Mouse (Mus musculus) thymus, postnatal 0 days (tissue): Measurements from ENCODE around the gene Tent5b. TPM values are rescaled to one million over a fixed set of nuclear protein-coding genes. Genes with fewer than 3 reads are reported as not detected.

ENCODE experiments used
- DNase-seq: peaks from one replicate; pipeline ENCODE4 v3.0.0-alpha.2; 2015; ENCODE audit warnings: low spot score
- polyA plus RNA-seq: library from polyadenylated mRNA; unstranded; fragments of >200 nt; fragmentation: Nextera tagmentation; extraction: Ambion mirVana; gene quantifications from 2 replicates; pipeline ENCODE4 v1.2.1, GENCODE M21; 2015

Gene Tent5b
- polyA plus RNA-seq, 1 experiment from 2014 or later, result 0.38 TPM

DNA sequence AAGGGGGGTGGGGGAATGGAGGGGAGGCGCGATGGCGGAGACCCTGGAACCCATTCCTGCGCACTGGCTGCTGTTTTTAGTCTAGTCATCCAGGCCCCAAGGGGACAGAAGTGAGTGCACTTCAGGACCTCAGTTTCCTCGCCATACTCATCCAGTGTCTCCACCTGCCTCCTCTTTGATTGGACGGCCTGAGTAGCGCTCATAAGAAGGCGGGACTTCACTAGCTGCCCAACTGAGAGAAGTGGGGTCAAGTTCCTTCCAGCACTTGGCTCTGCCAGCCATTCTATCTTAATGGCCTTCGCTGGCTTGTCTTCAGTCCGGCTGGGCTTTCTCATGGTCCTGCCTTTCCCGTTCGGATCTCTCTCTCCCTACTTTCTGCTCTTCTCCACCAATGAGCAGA lies 10.8 kb upstream of the Tent5b start:
- DNase-seq, result no peak

DNA sequence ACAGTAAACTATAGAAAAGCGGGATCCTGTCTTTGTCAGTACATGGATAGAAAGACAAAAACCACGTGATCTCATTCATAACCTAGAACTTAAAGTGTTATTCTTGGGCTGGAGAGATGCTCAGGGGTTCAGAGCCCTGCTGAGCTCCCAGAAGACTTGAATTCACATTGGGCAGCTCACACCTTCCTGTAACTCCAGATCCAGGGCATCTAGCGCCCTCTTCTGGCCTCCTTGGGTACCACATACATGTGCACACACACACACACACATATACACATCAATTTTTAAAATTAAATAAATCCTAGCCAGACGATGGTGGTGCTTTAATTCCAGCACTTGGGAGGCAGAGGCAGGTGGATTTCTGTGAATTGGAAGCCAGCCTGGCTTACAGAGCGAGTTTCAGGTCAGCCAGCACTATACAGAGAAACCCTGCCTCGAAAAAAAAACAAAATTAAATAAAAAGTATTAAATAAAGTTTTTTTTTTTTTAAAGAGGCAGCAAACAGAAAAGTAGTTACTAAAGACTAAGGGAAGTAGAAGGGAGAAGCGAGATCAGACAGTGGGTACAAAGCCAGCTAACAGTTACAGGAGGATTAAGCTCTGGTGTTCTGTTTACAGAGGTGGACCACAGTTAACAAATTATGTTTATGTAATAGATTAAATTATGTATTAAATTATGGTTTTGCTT lies 8.7 kb upstream of the Tent5b start:
- no peak for DNase-seq

DNA sequence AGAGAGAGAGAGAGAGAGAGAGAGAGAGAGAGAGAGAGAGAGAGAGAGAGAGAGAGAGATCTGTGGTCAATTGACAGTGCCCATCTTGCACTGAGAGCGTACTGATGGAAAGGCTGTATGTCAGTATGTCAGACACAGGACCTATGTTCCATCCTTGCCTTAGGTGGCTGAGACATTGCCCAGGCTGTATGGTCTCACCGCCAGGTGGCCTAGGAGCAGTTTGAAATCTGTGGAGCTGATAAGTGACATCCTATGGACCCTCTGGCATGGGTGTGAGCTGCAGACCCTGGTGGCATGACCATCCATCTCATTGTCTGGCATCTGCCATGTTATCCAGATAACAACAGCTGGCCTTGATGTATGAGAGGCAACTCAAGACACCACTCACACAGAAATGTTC lies 6.1 kb upstream of the Tent5b start:
- no peak for DNase-seq

DNA sequence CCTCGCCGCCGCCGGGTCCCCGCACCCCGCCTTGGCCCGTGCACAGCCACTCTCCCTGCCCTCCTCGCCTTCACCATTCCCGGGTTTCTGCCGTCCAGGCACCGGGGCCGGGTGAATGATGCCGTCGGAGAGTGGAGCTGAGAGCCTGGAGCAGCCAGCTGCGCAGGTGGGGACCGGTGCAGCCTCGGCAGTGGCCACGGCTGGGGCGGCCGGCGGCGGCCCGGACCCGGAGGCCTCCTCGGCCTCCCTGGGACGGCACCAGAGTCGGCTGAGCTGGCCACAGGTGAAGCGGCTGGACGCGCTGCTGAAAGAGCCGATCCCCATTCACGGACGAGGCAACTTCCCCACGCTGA lies 229 bp downstream of the Tent5b start:
- no peak for DNase-seq

DNA sequence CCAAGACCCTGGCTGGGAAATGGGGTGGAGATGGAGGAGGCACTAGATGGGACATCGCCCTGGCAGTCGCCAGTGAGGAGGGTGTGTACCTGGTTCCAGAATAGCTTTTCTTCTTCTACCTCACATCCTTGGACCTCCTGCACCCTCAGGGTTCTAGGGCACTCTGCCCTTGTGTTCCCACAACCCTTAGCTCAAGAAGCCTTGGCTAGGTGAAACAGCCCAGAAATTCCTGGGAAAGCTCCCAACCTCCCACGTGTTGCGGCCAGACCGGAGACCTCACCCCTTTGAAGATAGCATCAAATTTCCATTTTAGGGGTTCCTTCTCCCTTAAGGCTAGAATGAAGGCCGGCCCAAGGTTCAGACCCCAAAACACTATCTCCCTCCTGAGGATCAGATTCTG lies 822 bp downstream of the Tent5b start:
- DNase-seq, result no peak

DNA sequence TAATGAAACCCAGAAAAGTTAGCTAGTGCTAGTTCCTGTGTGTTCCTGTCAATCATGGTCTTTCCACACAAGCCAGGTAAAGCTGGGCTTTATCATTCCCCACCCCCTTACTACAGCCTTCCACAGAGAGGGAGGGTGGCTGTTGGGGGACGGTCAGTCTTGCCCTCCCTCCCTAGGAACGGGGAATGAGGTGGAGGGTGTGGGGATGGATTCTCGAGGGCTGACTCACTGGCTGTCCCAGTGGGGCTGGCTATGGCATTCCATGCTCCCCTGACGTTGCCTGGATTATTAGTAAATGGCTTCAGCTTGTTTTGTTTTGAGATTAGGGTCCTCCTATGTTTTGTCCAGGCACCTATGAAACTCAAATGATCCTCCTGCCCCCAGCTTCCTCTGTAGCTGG lies 1.6 kb downstream of the Tent5b start:
- DNase-seq, result no peak

DNA sequence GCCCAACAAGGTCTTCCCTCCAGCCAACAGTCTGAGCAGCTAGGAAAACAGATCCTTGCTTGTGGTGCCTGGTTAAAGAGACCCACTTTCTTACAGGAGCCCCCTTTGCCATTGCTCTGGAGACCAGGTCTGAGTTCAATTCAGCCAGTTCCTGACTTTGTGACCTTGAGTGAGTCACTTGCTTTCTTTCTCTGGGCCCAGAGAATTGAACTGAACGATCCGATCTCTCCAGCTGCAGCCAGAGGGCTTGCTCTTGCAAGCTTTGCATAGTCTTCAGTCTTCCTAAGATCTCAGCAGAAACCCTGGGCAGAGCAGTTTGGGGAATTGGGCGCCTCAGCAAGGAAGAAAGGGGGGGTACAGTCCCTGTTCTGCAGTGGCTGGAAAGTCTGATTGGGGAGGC lies 2.5 kb downstream of the Tent5b start:
- DNase-seq, result no peak

DNA sequence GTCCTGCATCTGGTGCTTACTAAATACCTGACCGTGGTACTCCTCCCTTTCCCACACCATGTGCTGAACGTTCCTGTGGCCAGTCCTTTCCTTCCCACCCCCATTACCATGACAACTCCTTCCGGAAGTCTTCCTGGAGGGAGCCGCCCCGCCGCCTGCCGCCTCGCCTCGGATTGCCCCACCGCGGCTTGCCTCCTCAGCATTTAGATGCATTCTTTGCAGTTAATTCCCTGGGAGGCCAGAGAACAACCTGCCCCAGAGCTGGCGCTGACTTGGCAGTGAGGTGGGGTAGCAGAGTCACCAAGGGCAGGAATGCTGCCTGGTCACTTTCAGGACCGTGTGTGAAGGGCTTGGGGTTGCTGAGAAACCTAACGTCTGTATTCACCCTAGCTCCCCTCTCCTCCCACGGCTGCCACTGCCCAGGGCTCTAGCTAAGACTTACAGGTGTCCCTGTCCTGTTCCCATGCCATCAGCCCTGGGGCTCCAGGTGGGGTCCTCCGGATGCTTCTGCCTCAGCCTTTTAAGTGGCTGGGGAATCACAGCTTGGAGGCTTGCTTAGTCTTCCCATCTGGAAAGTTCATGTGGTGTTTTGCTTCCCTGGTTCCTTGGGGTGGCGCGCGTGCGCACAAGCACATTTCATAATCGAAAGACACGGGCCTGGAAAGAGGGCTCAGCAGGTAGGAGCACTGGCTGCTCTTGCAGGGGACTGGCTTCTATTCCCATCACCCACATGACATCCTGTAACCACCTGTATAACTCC lies 4.5 kb downstream of the Tent5b start:
- no peak for DNase-seq

DNA sequence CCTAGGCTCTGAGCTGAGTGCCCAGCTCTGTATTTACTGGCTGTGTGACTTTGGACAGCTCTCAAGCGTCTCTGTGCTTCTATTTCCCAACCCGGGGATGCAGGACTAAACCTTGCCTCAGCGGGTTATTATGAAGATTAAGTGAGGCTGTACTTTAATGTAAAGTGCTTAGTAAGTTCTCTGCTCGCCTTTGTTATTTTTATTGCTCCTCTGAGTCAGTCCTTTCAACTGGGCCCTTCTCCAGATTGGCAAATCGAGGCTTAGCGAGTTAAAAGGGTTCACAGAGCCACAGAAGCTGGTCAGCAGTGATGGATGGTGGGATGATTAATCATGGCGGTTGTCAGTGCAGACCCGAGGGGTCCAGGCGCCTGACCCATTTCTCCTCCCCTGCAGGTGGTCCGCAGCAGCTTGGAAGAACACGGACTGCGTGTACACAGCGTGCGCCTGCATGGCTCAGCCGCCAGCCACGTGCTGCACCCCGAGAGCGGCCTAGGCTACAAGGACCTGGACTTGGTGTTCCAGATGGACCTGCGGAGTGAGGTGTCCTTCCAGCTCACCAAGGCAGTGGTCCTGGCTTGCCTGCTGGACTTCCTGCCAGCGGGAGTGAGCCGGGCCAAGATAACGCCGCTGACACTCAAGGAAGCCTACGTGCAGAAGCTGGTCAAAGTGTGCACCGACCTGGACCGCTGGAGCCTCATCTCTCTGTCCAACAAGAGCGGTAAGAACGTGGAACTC lies 5.9 kb downstream of the Tent5b start:
- no peak for DNase-seq

DNA sequence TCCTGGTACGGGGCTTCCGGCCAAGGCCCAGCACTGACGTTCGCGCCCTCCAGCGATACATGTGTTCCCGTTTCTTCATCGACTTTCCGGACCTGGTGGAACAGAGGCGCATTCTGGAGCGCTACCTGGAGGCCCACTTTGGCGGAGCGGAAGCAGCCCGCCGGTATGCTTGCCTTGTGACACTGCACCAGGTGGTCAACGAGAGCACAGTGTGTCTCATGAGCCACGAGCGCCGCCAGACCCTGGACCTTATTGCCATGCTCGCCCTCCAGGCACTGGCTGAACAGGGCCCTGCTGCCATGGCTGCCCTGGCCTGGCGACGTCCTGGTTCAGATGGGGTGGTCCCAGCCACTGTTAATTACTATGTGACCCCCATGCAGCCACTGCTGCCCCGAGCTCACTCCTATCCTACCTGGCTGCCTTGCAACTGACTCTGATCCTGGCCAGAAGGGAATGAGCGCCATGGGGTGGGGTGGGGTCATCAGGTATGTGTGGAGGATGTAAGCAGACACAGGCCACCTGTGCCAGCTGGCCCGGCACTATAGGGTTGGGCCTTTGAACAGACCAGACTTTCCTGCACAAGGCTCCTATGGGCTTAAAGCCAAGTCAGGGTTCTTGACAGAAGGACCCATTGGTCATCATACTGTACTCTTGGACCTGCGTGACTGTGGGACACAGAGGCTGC lies 6.9 kb downstream of the Tent5b start:
- no peak for DNase-seq

DNA sequence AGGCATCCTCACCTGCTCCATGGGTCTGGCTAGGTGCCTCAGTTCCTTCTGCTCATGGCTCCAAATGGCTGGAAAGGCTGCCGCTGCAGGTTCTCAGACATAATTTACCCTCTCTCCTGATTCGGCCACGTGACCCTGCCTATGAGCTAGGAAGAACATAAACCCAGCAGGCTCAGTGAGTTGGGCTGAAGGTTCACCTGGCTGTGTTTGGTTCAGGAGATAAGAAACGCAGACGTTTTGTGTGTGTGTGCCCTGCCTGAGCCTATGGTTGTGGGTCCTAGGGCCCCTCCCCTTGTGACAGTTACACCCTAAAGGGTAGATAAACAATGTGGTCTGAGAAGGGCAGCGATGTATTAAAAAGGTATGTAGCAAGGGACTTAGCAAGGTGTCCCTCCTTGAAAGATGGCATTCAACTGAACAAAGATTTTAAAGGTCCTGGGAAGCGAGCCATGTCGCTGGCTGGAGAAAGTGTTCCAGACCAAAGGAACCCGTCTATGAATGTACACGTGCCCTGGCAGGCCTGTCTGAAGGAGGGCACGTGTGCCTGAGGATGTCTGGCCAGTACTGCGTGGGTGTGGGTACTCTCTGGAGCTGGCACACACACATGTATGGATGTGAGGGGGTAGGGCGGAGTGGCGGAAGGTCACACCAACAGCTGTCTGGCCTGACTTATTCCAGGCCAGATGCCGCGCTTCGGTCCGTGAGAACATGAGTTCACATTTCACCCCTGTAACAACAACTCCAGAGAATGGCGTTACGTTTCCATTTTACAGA lies 8.9 kb downstream of the Tent5b start:
- DNase-seq, result no peak

DNA sequence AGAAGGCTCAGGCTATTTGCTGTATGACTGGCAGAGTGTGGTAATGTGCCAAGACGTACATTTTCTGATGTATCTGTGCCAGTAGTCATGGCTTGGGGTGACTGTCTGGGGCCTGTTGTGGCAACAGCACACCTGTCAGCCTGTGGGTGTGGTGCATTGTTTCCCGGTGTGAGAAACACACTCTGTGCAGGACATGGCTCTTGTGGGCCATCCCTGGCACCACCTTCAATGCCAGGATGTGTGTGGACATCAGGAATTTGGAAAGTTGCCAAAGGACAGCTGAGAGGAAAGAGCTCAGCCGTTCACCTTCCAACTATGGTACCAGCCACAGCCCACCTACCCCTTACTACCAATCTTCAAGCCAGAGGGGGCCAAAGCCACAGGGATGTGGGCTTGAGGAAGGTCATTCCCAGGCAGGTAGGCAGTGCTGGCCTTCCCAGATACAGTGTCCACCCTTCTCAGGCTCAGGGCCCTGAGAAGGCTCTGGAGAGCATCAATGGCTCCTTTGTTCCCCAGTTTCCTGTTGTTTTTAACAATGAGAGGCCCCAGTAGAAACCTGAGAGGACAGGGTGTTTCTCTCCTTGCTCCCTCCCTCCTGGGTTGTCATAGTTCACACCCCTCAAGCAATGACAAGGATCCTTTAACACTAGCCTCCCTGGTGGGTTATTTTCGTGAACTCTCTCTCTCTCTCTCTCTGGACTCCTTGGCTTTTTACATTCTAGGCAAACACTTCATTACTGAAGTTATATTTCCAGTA lies 9.7 kb downstream of the Tent5b start:
- no peak for DNase-seq

DNA sequence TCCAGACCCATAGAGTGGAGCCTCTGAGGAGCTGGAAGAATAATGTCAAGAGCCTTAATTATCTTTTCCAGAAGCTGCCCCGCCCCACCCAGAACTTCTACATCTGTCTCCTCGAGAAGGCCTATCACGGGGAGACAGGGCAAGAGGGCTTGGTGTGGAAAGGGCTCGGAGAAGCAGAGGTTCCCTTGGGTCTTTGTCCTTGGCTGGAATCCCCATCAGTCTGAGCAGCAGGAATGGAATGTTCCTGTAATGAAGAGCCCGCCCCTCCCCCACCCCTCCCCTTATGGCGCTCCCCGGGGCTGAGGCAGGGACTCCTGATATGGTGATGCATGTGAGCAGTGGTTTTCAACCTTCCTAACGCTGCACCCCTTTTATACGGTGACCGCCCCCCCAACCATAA lies 11.9 kb downstream of the Tent5b start:
- no peak for DNase-seq

DNA sequence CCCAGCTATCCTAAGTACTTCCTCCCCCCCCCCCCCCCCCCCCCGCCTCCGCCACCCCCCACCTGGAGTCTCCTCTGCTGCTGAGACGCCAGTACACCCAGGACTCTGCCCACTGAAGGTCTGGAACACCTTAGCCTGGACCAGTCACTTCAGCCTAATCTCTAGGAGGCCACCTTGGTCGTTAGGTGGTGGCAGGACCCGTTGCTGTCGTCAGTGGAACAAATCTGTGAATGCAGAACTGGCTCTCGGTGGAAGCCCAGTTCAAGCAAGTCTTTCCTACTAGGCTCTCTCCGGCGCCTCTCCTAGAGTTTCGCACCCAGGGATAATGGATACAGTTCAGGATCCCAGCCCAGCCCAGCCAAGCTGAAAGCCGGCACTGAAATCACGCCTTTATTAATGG lies 14.0 kb downstream of the Tent5b start:
- DNase-seq, result no peak

DNA sequence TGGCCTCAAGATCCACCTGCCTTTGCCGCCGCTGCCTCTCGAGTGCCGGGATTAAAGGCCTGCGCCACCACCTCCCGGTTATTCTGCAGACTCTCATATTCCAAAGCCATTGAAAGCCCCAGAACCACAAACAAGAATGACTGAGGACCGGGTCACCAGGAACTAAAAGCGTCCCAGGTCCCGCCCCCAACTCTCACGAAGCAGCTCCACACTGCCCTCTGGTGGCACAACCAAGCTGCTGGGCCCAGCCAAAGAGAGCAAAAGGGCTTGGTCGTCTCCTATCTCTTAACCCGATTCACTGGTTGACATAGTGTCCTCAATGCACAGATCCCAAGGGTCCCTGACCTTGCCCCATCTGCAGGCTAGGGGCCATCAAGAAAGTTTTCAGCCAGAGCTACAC lies 14.5 kb downstream of the Tent5b start:
- peak; percentile 88 for DNase-seq

DNA sequence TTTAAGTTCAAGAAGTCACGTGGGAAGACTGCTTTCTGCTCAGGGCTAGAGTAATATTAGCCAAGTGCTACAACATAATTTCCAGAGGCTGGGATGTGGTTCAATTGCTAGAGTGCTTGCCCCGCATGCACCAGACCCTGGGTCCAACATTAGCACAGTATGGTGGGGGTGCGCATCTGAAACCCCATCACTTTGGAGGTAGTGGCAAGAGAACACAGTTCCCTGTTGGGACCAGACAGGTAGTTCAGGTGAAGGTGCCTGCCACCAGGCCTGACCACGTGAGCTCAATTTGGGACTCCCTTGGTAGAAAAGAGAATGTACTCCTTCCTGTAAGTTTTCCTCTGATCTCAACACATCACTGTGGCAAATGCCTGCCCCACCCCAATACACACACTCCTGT lies 14.9 kb downstream of the Tent5b start:
- no peak for DNase-seq

DNA sequence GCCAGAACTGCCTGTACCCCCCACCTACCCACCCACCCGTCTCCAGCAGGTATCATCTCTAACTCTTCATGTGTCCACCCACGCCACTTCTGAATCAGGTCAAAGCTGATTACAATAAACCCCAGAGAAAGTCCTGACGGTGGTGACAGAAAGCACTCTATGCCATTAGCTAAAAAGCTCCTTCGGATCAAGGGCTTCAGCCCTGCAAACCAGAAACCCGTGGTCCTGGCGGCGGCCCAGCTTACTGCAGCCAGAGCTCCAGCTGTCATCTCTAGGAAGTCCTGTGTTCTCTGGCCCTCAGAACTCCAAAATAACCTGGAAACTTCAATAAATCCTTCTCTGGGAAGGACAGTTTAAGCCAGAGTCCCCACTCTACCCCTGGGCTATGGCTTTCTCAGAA lies 15.8 kb downstream of the Tent5b start:
- no peak for DNase-seq

DNA sequence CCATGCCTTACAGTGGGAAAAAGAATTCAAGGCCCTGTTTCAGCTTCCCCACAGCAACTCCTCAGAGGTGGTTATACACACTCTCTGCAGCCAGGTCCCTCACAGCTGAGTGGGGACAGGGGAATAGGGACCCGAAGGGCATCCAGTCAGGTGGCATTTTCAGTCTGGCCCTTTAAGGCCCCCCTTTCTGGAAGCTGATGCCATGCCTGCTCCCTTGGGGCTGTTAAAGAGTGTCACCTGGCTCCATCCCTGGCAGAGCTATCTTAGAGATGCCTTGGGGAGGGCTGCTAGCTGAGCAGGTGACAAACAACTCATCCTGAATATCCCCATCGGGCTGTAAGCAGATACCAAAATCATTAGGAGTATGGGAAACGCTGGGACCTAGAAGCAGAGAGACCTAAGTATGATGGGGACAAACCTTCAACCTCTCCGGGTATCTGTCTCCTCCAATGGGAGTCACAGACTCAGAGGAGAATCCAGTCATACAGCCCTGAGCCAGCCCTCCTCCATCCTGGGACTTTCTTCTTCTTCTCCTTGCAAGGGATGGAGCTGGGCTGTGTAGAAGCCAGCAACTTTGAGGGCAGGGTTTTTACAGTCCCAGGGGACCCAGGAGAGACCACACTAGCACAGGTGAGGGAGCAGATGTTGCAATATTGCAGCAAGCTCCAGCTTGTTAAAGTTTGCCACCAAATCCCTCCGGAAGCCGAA lies 17.0 kb downstream of the Tent5b start:
- no peak for DNase-seq

DNA sequence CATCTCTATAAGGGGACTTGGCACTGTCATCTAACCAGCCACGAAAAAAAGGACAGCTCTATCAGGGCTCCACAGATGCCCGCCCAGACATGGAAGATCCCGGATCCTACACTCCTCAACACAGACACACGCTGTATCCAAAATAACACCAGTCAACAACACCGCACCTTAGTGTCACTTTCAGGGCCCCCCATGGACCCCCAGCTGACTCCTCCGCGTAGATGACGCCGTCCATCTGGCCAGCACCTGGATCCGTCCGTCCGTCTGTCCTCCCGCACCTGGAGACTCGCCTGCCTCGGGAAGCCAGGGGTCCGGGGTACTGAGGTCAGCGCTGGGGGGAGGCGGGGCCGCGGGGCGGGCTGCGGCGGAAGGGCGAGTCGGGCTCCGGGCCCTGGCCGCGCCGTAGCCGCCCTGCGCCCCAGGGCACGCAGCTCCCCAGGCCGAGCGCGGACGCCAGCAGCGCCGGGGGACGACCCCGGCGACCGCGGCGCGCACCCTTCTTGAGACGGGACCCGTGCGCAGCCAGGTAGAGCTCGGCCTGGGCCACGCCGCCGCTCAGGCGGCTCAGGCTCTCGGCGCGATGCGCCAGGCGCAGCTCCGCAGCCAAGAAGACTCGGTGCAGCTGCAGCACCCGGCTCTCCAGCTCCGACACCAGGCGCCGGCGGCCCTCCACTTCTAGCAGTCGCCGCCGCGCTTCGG lies 17.7 kb downstream of the Tent5b start:
- no peak for DNase-seq
